Mouse (Mus musculus): ENCODE measurements around the gene Zfp683.

DNA sequence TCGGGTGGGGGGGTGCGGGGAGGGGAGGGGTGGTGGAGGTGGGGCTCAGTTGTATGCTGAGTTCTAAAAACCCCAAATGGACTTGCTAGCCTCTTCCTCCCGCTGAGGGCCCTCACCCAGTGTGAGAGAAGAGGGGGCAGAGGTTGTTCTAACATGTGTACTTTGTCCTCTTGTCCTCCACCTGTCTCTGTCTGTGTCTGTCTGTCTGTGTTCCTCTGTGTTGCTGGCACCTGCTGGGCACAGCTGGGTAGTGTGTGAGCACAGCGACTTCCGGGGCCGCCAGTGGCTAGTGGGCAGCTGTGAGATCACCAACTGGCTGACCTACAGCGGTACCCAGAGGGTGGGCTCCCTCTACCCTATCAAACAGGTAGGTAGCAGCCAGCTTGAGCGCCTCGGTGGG, 35.4 kb downstream of the Zfp683 start:
- no peak for TF ChIP-seq CTCF (IDR thresholded peaks at IDR 0.05; ENCODE audit: borderline replicate concordance, control insufficient read depth, extremely low read depth, insufficient read depth, low read length, poor library complexity)
- no peak for TF ChIP-seq POLR2A (IDR thresholded peaks at IDR 0.05; ENCODE audit: control insufficient read depth, extremely low read depth, insufficient read depth, low read length, poor library complexity)

All from thymus, adult 2 months (tissue).